Mouse (Mus musculus) liver, adult 2 months (tissue): ENCODE measurements around the gene Pfdn5. TPM values are rescaled to one million over a fixed set of nuclear protein-coding genes. Genes with fewer than 3 reads are reported as not detected.

Source experiments
- DNase-seq: peaks from one replicate; pipeline ENCODE4 v3.0.0-alpha.2; 2011; ENCODE audit warnings: low read depth, low spot score; ENCODE audit errors: extremely low read depth
- H3K27ac ChIP-seq: fragments of 200-500 bp; replicated peaks from 2 replicates; pipeline ENCODE4 v1.5.1; 2012; ENCODE audit warnings: low read depth, mild to moderate bottlenecking, control low read depth, inconsistent platforms, low read length; ENCODE audit not compliant: insufficient read depth
- H3K27me3 ChIP-seq: fragments of 200-500 bp; 2 replicates; pipeline ENCODE4 v1.6.1; 2012; ENCODE audit warnings: mild to moderate bottlenecking, moderate library complexity, low read length, inconsistent platforms; ENCODE audit not compliant: control insufficient read depth, insufficient read depth
- H3K36me3 ChIP-seq: fragments of 200-500 bp; 2 replicates; pipeline ENCODE4 v1.6.1; 2012; ENCODE audit warnings: low read length, inconsistent platforms; ENCODE audit not compliant: control insufficient read depth, insufficient read depth
- H3K4me1 ChIP-seq: fragments of 200-500 bp; 2 replicates; pipeline ENCODE4 v1.6.1; 2011; ENCODE audit warnings: low read length; ENCODE audit not compliant: control insufficient read depth, insufficient read depth
- H3K4me3 ChIP-seq: fragments of 200-500 bp; 2 replicates; pipeline ENCODE4 v1.5.1; 2011; ENCODE audit warnings: low read depth, mild to moderate bottlenecking, control low read depth, low read length, moderate library complexity; ENCODE audit not compliant: insufficient read depth
- H3K79me2 ChIP-seq: fragments of 200-500 bp; 2 replicates; pipeline ENCODE4 v1.6.1; 2012; ENCODE audit warnings: inconsistent platforms, mild to moderate bottlenecking, low read length, moderate library complexity; ENCODE audit not compliant: control insufficient read depth, insufficient read depth
- H3K9ac ChIP-seq: fragments of 200-500 bp; 2 replicates; pipeline ENCODE4 v1.6.1; 2012; ENCODE audit warnings: low read depth, mild to moderate bottlenecking, control low read depth, inconsistent platforms, low read length
- CTCF ChIP-seq: fragments of 200-500 bp; IDR thresholded peaks from 2 replicates; pipeline ENCODE4 v1.5.1; 2011; ENCODE audit warnings: low read depth, low read length, control low read depth
- POLR2A ChIP-seq: fragments of 200-500 bp; IDR thresholded peaks from 2 replicates; pipeline ENCODE4 v1.6.1; 2011; ENCODE audit warnings: low read length, control low read depth; ENCODE audit not compliant: insufficient read depth; ENCODE audit errors: extremely low read depth
- WGBS: fragments of 180-500 bp; shearing (Covaris S2); methylation state at CpG from one replicate; pipeline ENCODE4 v1.1.7; 2018; 5-methylcytosine and 5-hydroxymethylcytosine counted together
- polyA plus RNA-seq: library from polyadenylated mRNA; depleted of rRNA; stranded (reverse); fragments of >200 nt; gene quantifications from 2 replicates; pipeline ENCODE4 v1.2.3, GENCODE M21; 2012; rRNA removed
- total RNA-seq: library from RNA; depleted of rRNA; stranded (reverse); fragments of >200 nt; gene quantifications from 2 replicates; pipeline ENCODE4 v1.2.3, GENCODE M21; 2014; rRNA removed

Gene Pfdn5
- total and polyA plus RNA-seq, 2 experiments, result 45.2 to 195 TPM

- Histone ChIP-seq H3K9ac (no peak overlapping the region), H3K79me2 (no peaks in the 10 kb centered on the region), H3K36me3 (no peaks in the 10 kb centered on the region), H3K27ac (no peak overlapping the region), H3K4me3 (no peak overlapping the region), H3K27me3 (peaks cover 18% of the 10 kb centered on the region; the same call in 1 of the 2 replicates), H3K4me1 (no peaks in the 10 kb centered on the region)
- no peak for DNase-seq
- no peak for TF ChIP-seq CTCF
- no peak for TF ChIP-seq POLR2A
- WGBS, result 25% methylated on average over 13 of the region's 13 CpGs
Observed at GRCm38 (mm10) chr15:102369972-102370371, 44.1 kb downstream of the Pfdn5 start.

DNA sequence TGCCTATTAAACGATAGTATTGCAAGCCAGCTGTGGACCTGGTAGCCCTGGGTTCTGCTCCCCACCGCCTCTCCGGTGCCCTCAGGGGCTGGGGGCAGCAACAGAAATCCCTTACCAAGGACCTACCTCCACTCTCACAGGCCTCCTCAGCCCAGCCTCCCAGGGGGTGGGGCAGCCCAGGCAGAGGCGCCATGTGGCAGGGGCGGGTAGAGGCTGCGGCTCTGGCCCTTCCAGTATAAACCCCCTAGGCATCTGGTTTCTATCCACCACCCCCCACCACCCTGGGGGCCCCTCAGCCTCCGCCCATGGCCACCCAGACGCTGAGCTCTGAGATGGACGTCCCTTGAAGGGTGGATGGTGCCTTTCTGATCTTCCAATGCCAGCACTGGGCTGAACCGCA lies 44.8 kb downstream of the Pfdn5 start:
- Histone ChIP-seq H3K27me3 (peaks cover 18% of the 10 kb centered on the region; the same call in 1 of the 2 replicates), H3K4me3 (no peak overlapping the region), H3K79me2 (no peaks in the 10 kb centered on the region), H3K36me3 (no peaks in the 10 kb centered on the region), H3K9ac (no peak overlapping the region), H3K27ac (no peak overlapping the region), H3K4me1 (no peaks in the 10 kb centered on the region)
- WGBS, result 40% methylated on average over 10 of the region's 10 CpGs
- TF ChIP-seq CTCF, result no peak
- TF ChIP-seq POLR2A, result no peak
- DNase-seq, result no peak

DNA sequence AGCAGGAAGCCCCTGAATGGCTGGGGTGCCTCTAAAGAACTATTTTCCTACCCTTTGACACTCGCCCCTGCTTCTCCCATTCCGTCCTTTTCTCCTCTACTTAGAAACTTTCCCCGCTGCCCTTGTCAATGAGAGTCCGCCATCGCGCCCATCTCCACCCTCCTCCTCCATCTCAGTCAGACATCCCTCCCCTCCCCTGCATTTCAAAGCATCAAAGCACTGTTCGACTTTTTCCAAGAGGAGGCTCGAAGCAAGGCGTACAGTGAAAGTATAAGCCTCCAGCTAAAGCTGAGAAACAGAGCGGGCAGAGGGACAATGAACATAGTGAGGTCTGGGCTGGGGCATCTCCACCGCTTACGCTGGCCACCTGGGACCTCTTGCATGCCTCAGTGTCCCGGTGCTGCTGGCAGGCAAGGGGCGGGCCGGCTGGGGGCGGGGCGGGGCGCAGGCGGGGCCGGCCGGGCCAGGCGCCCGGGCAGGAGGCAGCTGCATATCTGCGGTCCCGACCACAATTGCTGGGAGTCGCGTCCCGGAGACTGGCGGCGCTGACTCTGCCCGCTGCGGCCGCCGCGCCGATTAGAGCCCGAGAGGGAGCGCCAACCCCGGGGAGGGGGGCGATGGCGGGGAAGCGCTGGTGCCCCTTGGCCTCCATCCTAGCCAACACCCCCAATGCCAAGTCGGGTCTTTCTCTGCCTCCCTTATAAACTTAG lies 50.7 kb downstream of the Pfdn5 start:
- Histone ChIP-seq H3K4me3 (peak overlapping the region; percentile 77), H3K9ac (peak overlapping the region; percentile 89), H3K79me2 (no peaks in the 10 kb centered on the region), H3K27me3 (no peaks in the 10 kb centered on the region), H3K4me1 (peaks cover 5% of the 10 kb centered on the region; the same call in 1 of the 2 replicates), H3K27ac (peak overlapping the region; percentile 82), H3K36me3 (no peaks in the 10 kb centered on the region)
- WGBS, result 2% methylated on average over 43 of the region's 43 CpGs
- TF ChIP-seq CTCF, result no peak
- TF ChIP-seq POLR2A, result peak; percentile 79
- DNase-seq, result peak; percentile 19

DNA sequence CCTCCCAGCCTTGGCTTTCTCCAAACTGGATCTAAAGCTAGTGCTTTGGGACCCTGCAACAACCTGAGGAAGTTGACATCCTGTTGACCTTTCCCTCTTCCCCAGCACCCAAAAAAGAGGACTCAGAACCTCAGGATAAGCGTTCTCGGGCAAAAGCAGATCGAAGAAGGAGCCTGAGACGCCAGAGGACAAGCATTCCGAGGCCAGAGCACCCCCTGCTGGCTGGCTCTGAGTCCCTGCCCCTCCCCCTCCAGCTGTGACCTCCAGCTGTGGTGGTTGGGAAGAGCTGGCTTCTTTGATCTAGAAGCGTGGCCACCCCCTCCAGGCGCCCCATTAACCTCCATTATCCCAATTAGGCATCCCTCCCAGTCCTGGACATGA lies 51.2 kb downstream of the Pfdn5 start:
- no peak for TF ChIP-seq POLR2A
- TF ChIP-seq CTCF, result peak; percentile 96
- 1% methylated on average over 7 of the region's 7 CpGs for WGBS
- peak; percentile 70 for DNase-seq

GRCm38 (mm10) chr15:102377810-102378262 lies 51.9 kb downstream of the Pfdn5 start:
- peak overlapping the region; percentile 45 for H3K27ac ChIP-seq

More for the DNA sequence above, 51.2 kb downstream of the Pfdn5 start:
- no peaks in the 10 kb centered on the region for H3K79me2 ChIP-seq
- peak overlapping the region; percentile 89 for H3K9ac ChIP-seq
- H3K36me3 ChIP-seq, result no peaks in the 10 kb centered on the region
- peak overlapping the region; percentile 82 for H3K27ac ChIP-seq
- H3K4me1 ChIP-seq, result peaks cover 7% of the 10 kb centered on the region; the same call in 1 of the 2 replicates
- no peaks in the 10 kb centered on the region for H3K27me3 ChIP-seq
- peak overlapping the region; percentile 77 for H3K4me3 ChIP-seq

More at GRCm38 (mm10) chr15:102377810-102378262, 51.9 kb downstream of the Pfdn5 start:
- peak; percentile 15 for DNase-seq
- H3K4me1 ChIP-seq, result peaks cover 7% of the 10 kb centered on the region; the same call in 1 of the 2 replicates
- H3K9ac ChIP-seq, result no peak overlapping the region
- no peaks in the 10 kb centered on the region for H3K27me3 ChIP-seq
- H3K4me3 ChIP-seq, result no peak overlapping the region
- no peaks in the 10 kb centered on the region for H3K79me2 ChIP-seq
- H3K36me3 ChIP-seq, result no peaks in the 10 kb centered on the region
- TF ChIP-seq POLR2A, result no peak
- no peak for TF ChIP-seq CTCF
- 38% methylated on average over 10 of the region's 10 CpGs for WGBS

Other genes with a start within 250 kb of the Pfdn5 start
- 21.8 and 36.5 TPM in 2 replicates for gene Tns2, start 225.7 kb upstream of the Pfdn5 start, total RNA-seq
- 30.9 and 35.9 TPM in 2 replicates for gene Tns2, start 225.7 kb upstream of the Pfdn5 start, polyA plus RNA-seq
- gene Spryd3, start 189.9 kb upstream of the Pfdn5 start, total RNA-seq, result 9.2 and 12.1 TPM in 2 replicates
- 20.7 and 22.6 TPM in 2 replicates for gene Spryd3, start 189.9 kb upstream of the Pfdn5 start, polyA plus RNA-seq
- gene Igfbp6, start 181.8 kb upstream of the Pfdn5 start, total RNA-seq, result 1.0 and 1.8 TPM in 2 replicates
- gene Igfbp6, start 181.8 kb upstream of the Pfdn5 start, polyA plus RNA-seq, result 2.3 and 4.5 TPM in 2 replicates
- gene Soat2, start 175.6 kb upstream of the Pfdn5 start, total RNA-seq, result 27.5 and 36.5 TPM in 2 replicates
- 54.9 and 80.8 TPM in 2 replicates for gene Soat2, start 175.6 kb upstream of the Pfdn5 start, polyA plus RNA-seq
- gene Zfp740, start 122.9 kb upstream of the Pfdn5 start, total RNA-seq, result 15.6 and 21.0 TPM in 2 replicates
- gene Zfp740, start 122.9 kb upstream of the Pfdn5 start, polyA plus RNA-seq, result 8.1 and 9.4 TPM in 2 replicates
- 47.6 and 449 TPM in 2 replicates for gene Csad, start 121.4 kb upstream of the Pfdn5 start, total RNA-seq
- 107 and 123 TPM in 2 replicates for gene Csad, start 121.4 kb upstream of the Pfdn5 start, polyA plus RNA-seq
- 1.3 and 2.2 TPM in 2 replicates for gene Itgb7, start 94.2 kb upstream of the Pfdn5 start, total RNA-seq
- 1.7 and 1.8 TPM in 2 replicates for gene Itgb7, start 94.2 kb upstream of the Pfdn5 start, polyA plus RNA-seq
- gene Rarg, start 68.6 kb upstream of the Pfdn5 start, total RNA-seq, result 1.5 and 2.0 TPM in 2 replicates
- gene Rarg, start 68.6 kb upstream of the Pfdn5 start, polyA plus RNA-seq, result 5.3 and 6.0 TPM in 2 replicates
- not detected in 2 replicates for gene Gm9918, start 55.6 kb upstream of the Pfdn5 start, total RNA-seq
- 0.05 TPM in 1 of 2 replicates, not detected in the other for gene Gm9918, start 55.6 kb upstream of the Pfdn5 start, polyA plus RNA-seq
- 8.5 and 10.1 TPM in 2 replicates for gene Mfsd5, start 46.7 kb upstream of the Pfdn5 start, total RNA-seq
- gene Mfsd5, start 46.7 kb upstream of the Pfdn5 start, polyA plus RNA-seq, result 44.3 and 51.4 TPM in 2 replicates
- gene Espl1, start 29.9 kb upstream of the Pfdn5 start, total RNA-seq, result 0.09 and 0.27 TPM in 2 replicates
- 0.11 and 0.21 TPM in 2 replicates for gene Espl1, start 29.9 kb upstream of the Pfdn5 start, polyA plus RNA-seq
- gene Myg1, start 5.6 kb downstream of the Pfdn5 start, total RNA-seq, result 25.5 and 27.6 TPM in 2 replicates
- 32.0 and 32.3 TPM in 2 replicates for gene Myg1, start 5.6 kb downstream of the Pfdn5 start, polyA plus RNA-seq
- gene Aaas, start 24.7 kb downstream of the Pfdn5 start, total RNA-seq, result 4.0 and 8.3 TPM in 2 replicates
- 18.9 and 24.0 TPM in 2 replicates for gene Aaas, start 24.7 kb downstream of the Pfdn5 start, polyA plus RNA-seq
- not detected in 2 replicates for gene Sp7, start 41.1 kb downstream of the Pfdn5 start, total RNA-seq
- gene Sp7, start 41.1 kb downstream of the Pfdn5 start, polyA plus RNA-seq, result not detected in 2 replicates
- 16.7 and 18.2 TPM in 2 replicates for gene Sp1, start 80.0 kb downstream of the Pfdn5 start, total RNA-seq
- 7.3 and 7.6 TPM in 2 replicates for gene Sp1, start 80.0 kb downstream of the Pfdn5 start, polyA plus RNA-seq
- gene Amhr2, start 119.3 kb downstream of the Pfdn5 start, total RNA-seq, result 0.07 and 0.09 TPM in 2 replicates
- 0.40 and 0.49 TPM in 2 replicates for gene Amhr2, start 119.3 kb downstream of the Pfdn5 start, polyA plus RNA-seq
- gene Prr13, start 132.9 kb downstream of the Pfdn5 start, total RNA-seq, result 7.3 and 11.1 TPM in 2 replicates
- 93.4 and 98.3 TPM in 2 replicates for gene Prr13, start 132.9 kb downstream of the Pfdn5 start, polyA plus RNA-seq
- 112 and 189 TPM in 2 replicates for gene Pcbp2, start 144.4 kb downstream of the Pfdn5 start, total RNA-seq
- 261 and 273 TPM in 2 replicates for gene Pcbp2, start 144.4 kb downstream of the Pfdn5 start, polyA plus RNA-seq
- not detected in 2 replicates for gene Gm10337, start 177.6 kb downstream of the Pfdn5 start, total RNA-seq
- gene Gm10337, start 177.6 kb downstream of the Pfdn5 start, polyA plus RNA-seq, result not detected in 2 replicates
- gene Map3k12, start 190.9 kb downstream of the Pfdn5 start, total RNA-seq, result 0.34 and 0.46 TPM in 2 replicates
- 0.22 and 0.43 TPM in 2 replicates for gene Map3k12, start 190.9 kb downstream of the Pfdn5 start, polyA plus RNA-seq
- 15.2 and 16.0 TPM in 2 replicates for gene Tarbp2, start 192.1 kb downstream of the Pfdn5 start, total RNA-seq
- 34.1 and 40.6 TPM in 2 replicates for gene Tarbp2, start 192.1 kb downstream of the Pfdn5 start, polyA plus RNA-seq
- 0.27 and 0.65 TPM in 2 replicates for gene Npff, start 198.8 kb downstream of the Pfdn5 start, total RNA-seq
- gene Npff, start 198.8 kb downstream of the Pfdn5 start, polyA plus RNA-seq, result 1.4 and 3.5 TPM in 2 replicates